Mouse (Mus musculus): ENCODE results near the gene Nap1l5. TPM values are rescaled to one million over a fixed set of nuclear protein-coding genes. Genes with fewer than 3 reads are reported as not detected.

Gene Nap1l5
- polyA plus RNA-seq, 1 experiment from 2014 or later, result 111 TPM

GRCm38 (mm10) chr6:58863631-58864235 is 43.1 kb downstream of the Nap1l5 start:
- H3K36me3 ChIP-seq (ENCODE audit: control insufficient read depth, insufficient read depth), result no peaks in the 10 kb centered on the region
- 82% methylated on average over 4 of the region's 4 CpGs for WGBS
- ATAC-seq, result no peak
- peaks cover 9% of the 10 kb centered on the region for H3K4me1 ChIP-seq (replicated peaks; ENCODE audit: control insufficient read depth, insufficient read depth, low read length)
- no peak overlapping the region for H3K9ac ChIP-seq (replicated peaks; ENCODE audit: low read depth, low read length)
- H3K27me3 ChIP-seq (replicated peaks; ENCODE audit: control insufficient read depth, insufficient read depth, low read length), result no peaks in the 10 kb centered on the region
- no peaks in the 10 kb centered on the region for H3K9me3 ChIP-seq (ENCODE audit: control insufficient read depth, low read length)
- no peak overlapping the region for H3K4me3 ChIP-seq (replicated peaks; ENCODE audit: low read length)
- no peak overlapping the region for H3K27ac ChIP-seq (ENCODE audit: low read length)
- H3K4me2 ChIP-seq (ENCODE audit: low read length), result no peak overlapping the region

DNA sequence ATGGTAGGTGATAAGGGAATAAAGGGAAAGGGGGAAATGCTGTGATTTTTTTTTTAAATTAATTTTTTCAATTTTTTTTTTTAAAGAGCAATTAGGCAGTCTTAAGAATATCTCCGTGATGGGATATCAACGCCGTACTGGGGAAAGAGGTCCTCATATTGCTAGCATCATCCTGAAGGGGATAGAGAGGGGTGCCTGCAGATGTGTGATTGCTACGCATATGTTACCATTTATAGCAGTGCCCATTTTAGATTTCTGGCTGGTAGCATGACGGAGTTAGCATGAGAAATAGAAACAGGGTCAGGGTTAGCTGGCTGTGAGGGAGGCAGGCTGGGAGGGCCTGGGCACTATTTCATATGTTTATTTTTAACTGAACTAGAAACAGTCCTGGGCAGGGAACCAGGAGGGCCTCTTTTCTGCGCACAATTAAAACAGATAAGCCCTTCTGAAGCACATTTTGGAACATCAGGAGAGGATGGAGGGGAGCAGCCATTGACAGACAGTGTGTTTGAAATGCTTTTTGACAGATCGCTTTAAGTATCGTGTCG is 44.4 kb downstream of the Nap1l5 start:
- 54% methylated on average over 9 of the region's 9 CpGs for WGBS

GRCm38 (mm10) chr6:58859517-58859916 is 47.4 kb downstream of the Nap1l5 start:
- H3K9ac ChIP-seq (replicated peaks; ENCODE audit: low read depth, low read length), result no peak overlapping the region
- H3K9me3 ChIP-seq (ENCODE audit: control insufficient read depth, low read length), result no peaks in the 10 kb centered on the region
- H3K27ac ChIP-seq (ENCODE audit: low read length), result 0 out of 2 replicates have a peak overlapping the region, but pooled peaks have one; percentile 4
- no peak overlapping the region for H3K4me3 ChIP-seq (replicated peaks; ENCODE audit: low read length)
- ATAC-seq, result 0 out of 2 replicates have a peak, but pooled peaks have one; percentile 9
- WGBS, result 75% methylated on average over 4 of the region's 4 CpGs
- peaks cover 29% of the 10 kb centered on the region for H3K4me1 ChIP-seq (replicated peaks; ENCODE audit: control insufficient read depth, insufficient read depth, low read length)
- H3K4me2 ChIP-seq (ENCODE audit: low read length), result no peak overlapping the region
- no peaks in the 10 kb centered on the region for H3K36me3 ChIP-seq (ENCODE audit: control insufficient read depth, insufficient read depth)
- H3K27me3 ChIP-seq (replicated peaks; ENCODE audit: control insufficient read depth, insufficient read depth, low read length), result no peaks in the 10 kb centered on the region

More for the DNA sequence above, 44.4 kb downstream of the Nap1l5 start:
- no peak overlapping the region for H3K4me2 ChIP-seq (ENCODE audit: low read length)
- no peak overlapping the region for H3K9ac ChIP-seq (replicated peaks; ENCODE audit: low read depth, low read length)
- H3K27me3 ChIP-seq (replicated peaks; ENCODE audit: control insufficient read depth, insufficient read depth, low read length), result no peaks in the 10 kb centered on the region
- no peak overlapping the region for H3K4me3 ChIP-seq (replicated peaks; ENCODE audit: low read length)
- no peaks in the 10 kb centered on the region for H3K36me3 ChIP-seq (ENCODE audit: control insufficient read depth, insufficient read depth)
- H3K4me1 ChIP-seq (replicated peaks; ENCODE audit: control insufficient read depth, insufficient read depth, low read length), result peaks cover 9% of the 10 kb centered on the region
- H3K9me3 ChIP-seq (ENCODE audit: control insufficient read depth, low read length), result no peaks in the 10 kb centered on the region
- H3K27ac ChIP-seq (ENCODE audit: low read length), result peak overlapping the region; percentile 53
- ATAC-seq, result peak; percentile 61

DNA sequence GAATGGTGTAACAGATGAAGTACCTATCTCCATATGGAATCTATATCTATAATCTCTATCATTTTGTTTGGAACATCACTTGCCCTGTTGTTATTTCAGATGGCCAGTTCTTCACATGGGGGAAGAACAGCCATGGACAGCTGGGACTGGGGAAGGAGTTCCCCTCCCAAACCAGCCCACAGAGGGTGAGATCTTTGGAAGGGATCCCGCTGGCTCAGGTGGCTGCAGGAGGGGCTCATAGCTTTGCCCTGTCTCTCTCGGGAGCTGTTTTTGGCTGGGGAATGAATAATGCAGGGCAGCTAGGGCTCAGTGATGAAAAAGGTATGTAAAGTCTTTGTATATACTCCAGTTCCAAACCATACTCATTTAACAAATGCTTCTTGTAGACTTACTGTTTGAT is 50.4 kb downstream of the Nap1l5 start:
- no peaks in the 10 kb centered on the region for H3K9me3 ChIP-seq (ENCODE audit: control insufficient read depth, low read length)
- ATAC-seq, result no peak
- no peak overlapping the region for H3K4me3 ChIP-seq (replicated peaks; ENCODE audit: low read length)
- H3K36me3 ChIP-seq (ENCODE audit: control insufficient read depth, insufficient read depth), result no peaks in the 10 kb centered on the region
- no peaks in the 10 kb centered on the region for H3K27me3 ChIP-seq (replicated peaks; ENCODE audit: control insufficient read depth, insufficient read depth, low read length)
- 76% methylated on average over 2 of the region's 2 CpGs for WGBS
- no peak overlapping the region for H3K4me2 ChIP-seq (ENCODE audit: low read length)
- peaks cover 20% of the 10 kb centered on the region for H3K4me1 ChIP-seq (replicated peaks; ENCODE audit: control insufficient read depth, insufficient read depth, low read length)
- H3K9ac ChIP-seq (replicated peaks; ENCODE audit: low read depth, low read length), result no peak overlapping the region
- H3K27ac ChIP-seq (ENCODE audit: low read length), result peak overlapping the region; percentile 83

DNA sequence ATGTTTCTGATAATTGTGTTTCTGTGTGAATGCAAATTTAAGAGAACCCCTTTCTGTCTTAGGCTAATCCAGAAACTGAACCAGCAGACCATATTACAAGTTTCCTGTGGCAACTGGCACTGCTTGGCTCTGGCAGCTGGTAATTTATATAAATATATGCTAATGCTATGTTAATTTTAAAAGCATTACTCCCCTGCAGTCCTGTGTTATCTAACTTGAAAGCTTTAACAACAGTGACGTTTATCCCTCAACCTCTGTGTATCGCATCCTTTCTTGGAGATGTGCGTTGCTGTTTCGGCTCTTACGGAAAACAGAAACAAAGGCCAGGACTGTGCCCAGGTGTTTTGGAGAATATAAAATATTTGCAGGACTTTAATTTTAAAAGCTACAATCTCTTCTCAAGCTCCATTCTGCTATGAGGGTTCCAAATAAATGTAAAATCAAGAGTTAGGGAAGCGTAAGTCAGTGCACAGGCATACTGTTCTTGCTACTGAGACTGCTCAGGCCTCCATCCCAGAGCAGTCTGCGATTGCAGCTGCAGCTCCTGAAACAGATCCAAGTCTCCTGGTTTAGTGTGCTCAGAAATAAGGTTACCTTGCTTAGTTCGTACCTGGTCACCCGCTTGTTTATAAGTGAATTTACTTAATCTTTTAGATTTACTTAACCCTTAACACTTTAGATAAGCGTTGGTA is 51.1 kb downstream of the Nap1l5 start:
- H3K4me1 ChIP-seq (replicated peaks; ENCODE audit: control insufficient read depth, insufficient read depth, low read length), result peaks cover 20% of the 10 kb centered on the region
- no peaks in the 10 kb centered on the region for H3K36me3 ChIP-seq (ENCODE audit: control insufficient read depth, insufficient read depth)
- peak overlapping the region; percentile 83 for H3K27ac ChIP-seq (ENCODE audit: low read length)
- peak overlapping the region; percentile 23; the same call in 1 of the 2 replicates for H3K4me2 ChIP-seq (ENCODE audit: low read length)
- H3K9me3 ChIP-seq (ENCODE audit: control insufficient read depth, low read length), result no peaks in the 10 kb centered on the region
- H3K9ac ChIP-seq (replicated peaks; ENCODE audit: low read depth, low read length), result no peak overlapping the region
- peak; percentile 89 for ATAC-seq
- H3K4me3 ChIP-seq (replicated peaks; ENCODE audit: low read length), result no peak overlapping the region
- WGBS, result 47% methylated on average over 10 of the region's 10 CpGs
- H3K27me3 ChIP-seq (replicated peaks; ENCODE audit: control insufficient read depth, insufficient read depth, low read length), result no peaks in the 10 kb centered on the region

Other genes starting within 250 kb of the Nap1l5 start
- gene Herc3, start 75.6 kb downstream of the Nap1l5 start, polyA plus RNA-seq (2015; fragmentation: Nextera tagmentation; extraction: Ambion mirVana), result 24.9 and 29.2 TPM in 2 replicates
- 10.4 and 10.6 TPM in 2 replicates for gene Fam13a, start 117.5 kb upstream of the Nap1l5 start, polyA plus RNA-seq (2015; fragmentation: Nextera tagmentation; extraction: Ambion mirVana)

All from forebrain, embryonic 16.5 days (tissue).